Mouse (Mus musculus): ENCODE measurements around the gene Esf1. TPM values are rescaled to one million over a fixed set of nuclear protein-coding genes. Genes with fewer than 3 reads are reported as not detected.

Gene Esf1
- polyA plus RNA-seq (2017; shearing (Covaris generic)) = 10 to 100 TPM; 20.2 to 25.9 TPM

GRCm38 (mm10) chr2:140170127-140170802 is at the start of gene Esf1, which contains the start of gene Ndufaf5:
Gene Esf1 (minus strand): TSS chr2:140170564.
Gene Ndufaf5 (plus strand): TSS chr2:140170649.

GRCm38 (mm10) chr2:140151743-140152142 is 18.6 kb downstream of the Esf1 start, which contains the start of gene Gm17374:
Gene Gm17374 (plus strand): TSS chr2:140152043.

Other genes with a start within 250 kb of the Esf1 start
- 100 to 1,000 TPM in 1 of 2 experiments, 10 to 100 TPM in 1; 64.0 to 104 TPM for gene Tasp1, start 103.8 kb downstream of the Esf1 start, polyA plus RNA-seq (2017; shearing (Covaris generic))
- gene Gm17374, start 18.5 kb downstream of the Esf1 start, polyA plus RNA-seq (2017; shearing (Covaris generic)) = not detected
- gene Ndufaf5, start 85 bp upstream of the Esf1 start, polyA plus RNA-seq (2017; shearing (Covaris generic)) = 10 to 100 TPM; 12.4 to 24.1 TPM
- gene Sel1l2, start 219.1 kb upstream of the Esf1 start, polyA plus RNA-seq (2017; shearing (Covaris generic)) = under 1 TPM; 0.42 to 0.47 TPM
- 1 to 10 TPM in 1 of 2 experiments, under 1 TPM in 1; 0.55 to 3.8 TPM for gene Macrod2, start 224.7 kb upstream of the Esf1 start, polyA plus RNA-seq (2017; shearing (Covaris generic))